Mouse (Mus musculus) ovary, postnatal 14 days (tissue): Measurements from ENCODE around the gene Nup205.

ENCODE experiments used
- DNase-seq: peaks from one replicate; pipeline ENCODE4 v3.0.0; 2022; ENCODE audit warnings: low spot score

Gene Nup205

GRCm38 (mm10) chr6:35251807-35252476 lies 74.7 kb downstream of the Nup205 start:
- DNase-seq: no peak

GRCm38 (mm10) chr6:35252477-35253346 lies 75.5 kb downstream of the Nup205 start:
- peak; percentile 92 for DNase-seq

- DNase-seq: no peak
Measured at GRCm38 (mm10) chr6:35253474-35253873, 76.3 kb downstream of the Nup205 start.

GRCm38 (mm10) chr6:35254136-35254904 lies 77.1 kb downstream of the Nup205 start:
- DNase-seq: no peak

- DNase-seq: no peak
Measured at GRCm38 (mm10) chr6:35255017-35255416, 77.8 kb downstream of the Nup205 start.

- no peak for DNase-seq
Measured at GRCm38 (mm10) chr6:35256691-35257090, 79.5 kb downstream of the Nup205 start.

- no peak for DNase-seq
Measured at GRCm38 (mm10) chr6:35257626-35258190, 80.5 kb downstream of the Nup205 start.

GRCm38 (mm10) chr6:35258922-35259321 lies 81.7 kb downstream of the Nup205 start:
- no peak for DNase-seq

- no peak for DNase-seq
Measured at GRCm38 (mm10) chr6:35259526-35259925, 82.3 kb downstream of the Nup205 start.

- DNase-seq: no peak
Measured at GRCm38 (mm10) chr6:35260531-35260930, 83.3 kb downstream of the Nup205 start.

- no peak for DNase-seq
Measured at GRCm38 (mm10) chr6:35265580-35266278, 88.5 kb downstream of the Nup205 start.

- no peak for DNase-seq
Measured at GRCm38 (mm10) chr6:35268711-35269110, 91.5 kb downstream of the Nup205 start.

- DNase-seq: no peak
Measured at GRCm38 (mm10) chr6:35269643-35270042, 92.4 kb downstream of the Nup205 start.

- no peak for DNase-seq
Measured at GRCm38 (mm10) chr6:35271094-35271855, 94.1 kb downstream of the Nup205 start.

- no peak for DNase-seq
Measured at GRCm38 (mm10) chr6:35271868-35272765, 94.9 kb downstream of the Nup205 start.

- no peak for DNase-seq
Measured at GRCm38 (mm10) chr6:35273391-35274082, 96.3 kb downstream of the Nup205 start.

- no peak for DNase-seq
Measured at GRCm38 (mm10) chr6:35277903-35278587, 100.8 kb downstream of the Nup205 start.

- DNase-seq: no peak
Measured at GRCm38 (mm10) chr6:35279306-35279705, 102.1 kb downstream of the Nup205 start.
